Mouse (Mus musculus) WW6 (cell line): ENCODE measurements at regions not wholly inside any gene's neighbourhood (a gene's known extent, or its start where the extent isn't known, plus 50 kb on each side); places are given as distances from the start of the nearest gene placed in this dataset.
"Not testable (repeated sequence)": the region's sequence is repeated elsewhere in the genome, so short reads cannot be mapped to it uniquely, and the experiment has no call there.

Experiments
- DNase-seq: peaks from one replicate; pipeline ENCODE4 v3.0.0-alpha.2; 2013; ENCODE audit warnings: low read depth, low spot score

- no peak for DNase-seq
Observed at GRCm38 (mm10) chr10:26577087-26577486, 176.1 kb upstream of the Arhgap18 start.

- no peak for DNase-seq
Observed at GRCm38 (mm10) chr10:26585106-26585505, 168.1 kb upstream of the Arhgap18 start.

- not testable (repeated sequence) for DNase-seq
Observed at GRCm38 (mm10) chr10:26607081-26607480, 146.1 kb upstream of the Arhgap18 start.

GRCm38 (mm10) chr10:26611246-26611645 is 142.0 kb upstream of the Arhgap18 start:
- no peak for DNase-seq

GRCm38 (mm10) chr10:26630196-26630760 is 122.9 kb upstream of the Arhgap18 start:
- no peak for DNase-seq

- DNase-seq = no peak
Observed at GRCm38 (mm10) chr10:26632266-26632665, 121.0 kb upstream of the Arhgap18 start.

- DNase-seq = no peak
Observed at GRCm38 (mm10) chr10:26637459-26637858, 115.8 kb upstream of the Arhgap18 start.

- DNase-seq = no peak
Observed at GRCm38 (mm10) chr10:26638056-26638455, 115.2 kb upstream of the Arhgap18 start.

- DNase-seq = no peak
Observed at GRCm38 (mm10) chr10:26639118-26639517, 114.1 kb upstream of the Arhgap18 start.

- no peak for DNase-seq
Observed at GRCm38 (mm10) chr10:26653103-26653502, 100.1 kb upstream of the Arhgap18 start.

- DNase-seq = no peak
Observed at GRCm38 (mm10) chr10:26664270-26664669, 89.0 kb upstream of the Arhgap18 start.

GRCm38 (mm10) chr10:26679500-26680227 is 73.6 kb upstream of the Arhgap18 start:
- no peak for DNase-seq

- DNase-seq = no peak
Observed at GRCm38 (mm10) chr10:26694761-26695160, 58.5 kb upstream of the Arhgap18 start.

- peak; percentile 29 for DNase-seq
Observed at GRCm38 (mm10) chr10:26695212-26695933, 57.8 kb upstream of the Arhgap18 start.
